Mouse (Mus musculus): Measurements from ENCODE around the gene Frat2.

Frat2 gene

DNA sequence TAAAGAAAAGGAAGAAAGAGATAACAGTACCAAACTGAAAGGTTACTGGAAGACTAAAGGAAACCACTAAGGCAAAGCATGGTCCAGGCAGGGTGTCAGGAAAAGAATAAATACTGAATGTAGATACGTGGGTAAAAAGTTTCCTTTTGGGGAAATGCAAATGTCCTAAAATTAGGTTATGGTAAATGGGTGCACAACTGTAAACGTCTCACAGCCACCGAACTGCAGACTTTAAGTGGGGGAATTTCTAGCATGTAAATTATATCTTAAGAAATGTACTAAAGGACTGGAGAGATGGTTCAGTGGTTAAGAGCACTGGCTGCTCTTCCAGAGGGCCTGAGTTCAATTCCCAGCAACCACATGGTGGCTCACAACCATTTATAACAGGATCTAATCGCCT is 29.2 kb downstream of the Frat2 start:
- DNase-seq (ENCODE audit: low spot score), result no peak

DNA sequence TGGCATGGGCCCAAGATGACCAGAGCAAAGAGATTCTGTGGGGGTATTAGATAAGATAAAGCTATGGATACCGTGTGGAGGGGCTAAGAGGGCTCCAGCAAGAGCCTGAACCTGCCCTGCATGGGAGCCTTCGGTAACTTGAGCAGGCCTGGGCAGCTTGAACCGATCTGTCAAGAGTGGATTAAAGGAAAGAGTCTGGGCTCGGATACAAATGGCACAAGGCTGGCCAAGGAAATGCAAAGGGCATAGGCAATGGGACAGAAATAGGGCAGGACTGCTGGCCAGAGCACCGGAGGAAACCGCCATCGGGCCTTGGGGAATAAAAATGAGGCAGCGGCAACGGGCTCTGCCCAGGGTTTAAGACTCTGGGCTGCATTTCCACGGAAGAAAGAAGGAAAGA is 30.6 kb downstream of the Frat2 start:
- DNase-seq (ENCODE audit: low spot score), result no peak

DNA sequence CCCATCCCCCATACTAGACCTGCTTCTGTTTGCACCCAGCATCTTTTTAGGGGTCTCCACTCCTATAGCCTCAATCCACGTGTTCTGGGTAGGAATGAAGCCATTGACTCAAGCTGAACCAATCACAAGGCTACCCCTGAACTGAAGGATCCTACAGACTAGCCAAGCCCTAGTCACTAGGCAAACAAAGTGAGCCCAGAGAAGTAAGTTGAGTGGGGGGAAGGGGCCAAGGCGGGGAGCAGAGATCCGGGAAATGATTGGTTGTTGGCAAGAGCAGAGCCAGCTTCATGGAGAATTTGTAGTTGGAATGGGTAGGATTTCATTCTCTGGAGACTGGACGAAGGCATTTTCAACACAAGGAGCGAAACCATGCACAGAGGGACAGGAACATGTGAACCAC is 31.0 kb downstream of the Frat2 start:
- DNase-seq (ENCODE audit: low spot score), result no peak

- DNase-seq (ENCODE audit: low spot score), result no peak
Observed at GRCm38 (mm10) chr19:41816410-41816809, 31.5 kb downstream of the Frat2 start.

- no peak for DNase-seq (ENCODE audit: low spot score)
Observed at GRCm38 (mm10) chr19:41813374-41813773, 34.6 kb downstream of the Frat2 start.

DNA sequence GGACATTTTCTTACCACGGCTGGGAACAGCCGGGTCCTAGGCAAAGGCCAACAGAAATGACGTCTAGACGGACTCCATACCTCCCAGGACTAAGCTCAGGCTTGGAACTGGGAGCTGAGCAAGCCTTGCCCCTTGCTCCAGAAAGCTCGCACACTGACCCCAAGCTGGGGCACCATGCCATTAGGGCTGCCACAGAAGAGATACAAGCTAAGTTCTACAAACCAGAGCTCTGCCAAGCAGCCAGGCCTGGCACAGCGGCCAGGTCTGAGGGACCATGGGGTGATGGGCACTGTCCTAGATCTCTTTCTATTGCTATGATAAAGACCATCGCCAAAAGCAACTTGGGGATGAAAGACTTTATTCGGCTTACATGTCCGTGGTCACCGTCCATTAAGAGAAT is 35.4 kb downstream of the Frat2 start:
- DNase-seq (ENCODE audit: low spot score), result no peak

DNA sequence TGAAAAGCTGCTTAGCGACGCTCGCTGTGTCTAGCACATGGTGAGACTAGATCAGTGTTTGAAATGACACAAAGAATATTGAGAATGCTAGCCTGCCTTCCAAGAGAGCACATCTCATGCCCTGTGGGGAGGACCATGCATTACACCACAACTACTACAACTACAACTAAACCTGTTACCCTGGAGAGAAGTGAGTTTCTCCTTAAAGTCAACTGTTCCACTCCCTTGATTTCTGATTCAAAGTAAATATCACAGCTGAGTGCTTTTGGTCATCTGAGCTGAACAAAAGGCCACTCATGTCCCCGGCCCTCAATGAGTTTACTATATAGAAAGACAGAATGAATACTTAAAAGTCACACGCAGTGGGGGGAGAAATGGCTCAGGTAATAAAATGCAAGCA is 37.9 kb downstream of the Frat2 start:
- DNase-seq (ENCODE audit: low spot score), result no peak

- DNase-seq (ENCODE audit: low spot score), result no peak
Observed at GRCm38 (mm10) chr19:41808104-41808634, 39.8 kb downstream of the Frat2 start.

DNA sequence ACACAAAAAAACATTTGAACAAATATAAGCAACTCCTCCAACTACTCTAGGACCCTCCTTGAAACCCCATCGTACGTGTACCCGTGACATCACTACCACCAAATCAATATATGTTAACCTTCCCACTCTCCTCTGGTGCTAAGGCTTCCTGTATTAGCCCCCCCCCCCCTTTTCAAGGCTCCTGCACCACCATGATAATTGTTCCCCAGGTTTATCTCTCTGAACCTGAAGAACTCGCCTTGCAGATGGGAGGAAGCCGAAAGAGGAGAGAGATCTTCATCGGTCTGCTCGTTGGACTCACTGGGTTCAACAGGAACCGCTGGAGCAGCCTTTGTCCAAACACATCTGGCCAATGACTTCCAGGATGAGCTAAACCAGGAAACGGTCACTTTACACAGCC is 40.4 kb downstream of the Frat2 start:
- no peak for DNase-seq (ENCODE audit: low spot score)

- no peak for DNase-seq (ENCODE audit: low spot score)
Observed at GRCm38 (mm10) chr19:41805831-41806230, 42.1 kb downstream of the Frat2 start.

DNA sequence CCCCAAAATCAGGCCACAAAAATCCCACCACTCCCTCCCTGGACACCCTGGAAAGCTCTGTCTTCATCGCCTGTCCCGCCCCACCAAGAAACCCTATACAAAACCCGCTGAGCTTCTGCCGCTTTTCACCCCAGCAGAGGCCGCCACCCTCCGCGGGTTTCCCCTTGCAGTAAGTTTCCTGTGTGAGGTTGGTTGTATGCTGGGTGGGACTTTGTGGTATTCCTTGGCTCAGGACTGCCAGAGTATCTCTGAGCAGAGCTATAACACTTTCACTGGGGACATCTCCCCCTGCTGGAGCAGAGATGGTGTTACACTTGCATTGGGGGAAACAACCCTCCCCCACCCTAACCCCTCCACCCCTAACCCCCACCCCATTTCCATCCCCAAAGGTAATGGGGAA is 44.6 kb downstream of the Frat2 start:
- no peak for DNase-seq (ENCODE audit: low spot score)

- peak; percentile 49 for DNase-seq (ENCODE audit: low spot score)
Observed at GRCm38 (mm10) chr19:41801742-41802369, 46.1 kb downstream of the Frat2 start, which contains the start of gene Arhgap19. Gene Arhgap19 (minus strand): TSS chr19:41802047.

DNA sequence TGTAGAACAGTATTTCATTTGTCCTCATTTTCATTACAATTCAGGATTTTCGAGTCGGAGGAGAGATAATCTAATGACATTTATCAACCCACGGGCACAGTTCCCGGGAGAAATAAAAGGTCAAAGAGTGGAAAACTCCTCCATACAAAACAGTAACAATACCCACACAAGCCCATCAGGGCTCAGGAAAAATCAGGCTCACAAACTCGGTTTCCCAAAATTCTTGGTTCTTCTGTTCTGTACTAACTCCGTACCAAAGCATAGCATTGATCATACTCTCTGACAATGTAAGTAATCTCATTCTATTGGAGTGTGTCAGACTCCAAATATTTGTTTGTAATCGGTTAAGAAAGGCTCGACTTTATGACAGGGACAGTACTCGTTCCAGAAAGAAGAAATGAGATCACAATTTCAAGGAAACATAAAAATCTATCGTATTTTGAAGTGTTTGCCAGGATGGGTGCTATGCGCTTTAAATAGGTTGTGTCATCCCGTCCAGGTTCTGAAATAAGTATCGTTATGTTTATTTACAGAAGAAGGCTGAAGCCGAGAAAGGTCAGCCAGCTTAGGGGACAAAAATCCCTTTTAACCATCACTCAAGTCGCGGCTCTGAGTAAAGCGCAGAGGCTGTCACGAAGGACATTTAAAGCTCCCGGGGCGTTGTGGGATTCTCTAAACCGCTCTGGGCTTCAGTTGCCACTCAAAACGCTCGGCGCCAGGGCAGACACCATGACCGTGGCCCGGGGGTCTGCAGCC is 46.8 kb downstream of the Frat2 start:
- no peak for DNase-seq (ENCODE audit: low spot score)

GRCm38 (mm10) chr19:41800451-41800850 is 47.5 kb downstream of the Frat2 start:
- DNase-seq (ENCODE audit: low spot score), result no peak

DNA sequence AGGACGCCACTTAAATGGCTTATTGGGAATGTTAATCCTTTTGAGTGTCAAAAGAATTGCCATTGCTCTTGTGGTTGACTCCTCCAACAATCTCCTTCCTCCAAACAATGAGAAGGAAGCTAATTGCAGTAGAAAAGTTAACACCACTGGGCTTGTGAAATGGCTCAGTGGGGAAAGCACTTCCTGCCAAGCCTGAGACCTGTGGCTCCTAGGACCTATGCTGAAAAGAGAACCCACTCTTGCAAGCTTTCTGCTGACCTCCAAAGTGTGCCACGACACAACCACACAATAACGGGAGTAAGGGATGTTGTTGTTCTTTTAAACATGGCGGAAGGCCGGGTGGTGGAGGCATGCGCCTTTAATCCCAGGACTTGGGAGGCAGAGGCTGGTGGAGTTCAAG is 50.4 kb downstream of the Frat2 start:
- DNase-seq (ENCODE audit: low spot score), result no peak

DNA sequence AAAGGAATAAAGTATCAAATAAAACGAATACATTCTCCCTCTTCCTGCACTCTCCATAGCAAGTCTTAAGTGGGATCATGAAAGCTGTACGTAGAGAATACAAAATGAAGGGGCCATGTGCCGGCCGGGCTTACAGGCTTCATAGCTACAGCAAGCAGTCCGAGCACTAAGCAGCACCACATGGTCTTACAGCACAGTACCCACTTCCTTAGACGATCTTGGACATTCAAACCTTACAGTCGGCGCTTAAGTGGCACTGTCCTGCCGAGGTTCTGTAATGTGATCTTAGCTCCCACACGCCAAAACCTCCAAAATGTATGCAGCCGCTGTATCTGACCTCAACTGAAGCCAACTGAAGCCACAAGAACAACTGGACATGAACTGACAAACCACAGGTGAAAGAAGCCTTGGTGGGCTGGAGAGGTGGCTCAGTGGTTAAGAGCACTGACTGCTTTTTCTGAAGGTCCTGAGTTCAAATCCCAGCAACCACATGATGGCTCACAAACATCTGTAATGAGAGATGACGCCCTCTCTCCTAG is 51.1 kb downstream of the Frat2 start:
- DNase-seq (ENCODE audit: low spot score), result no peak

GRCm38 (mm10) chr19:41796148-41796760 is 51.7 kb downstream of the Frat2 start:
- DNase-seq (ENCODE audit: low spot score), result no peak

Measured in urinary bladder, postnatal 10 days (tissue).